Mouse (Mus musculus) MEL (cell line): ENCODE data around the gene Scfd2.

Experiments
- CHD1 ChIP-seq: IDR thresholded peaks from 2 replicates; pipeline ENCODE4 v1.6.1; 2012; ENCODE audit warnings: low read depth, mild to moderate bottlenecking, inconsistent platforms, low read length, improper control_type of control experiment
- CHD2 ChIP-seq: IDR thresholded peaks from 2 replicates; pipeline ENCODE4 v1.6.1; 2011; ENCODE audit warnings: low read length, improper control_type of control experiment
- HCFC1 ChIP-seq: IDR thresholded peaks from 2 replicates; pipeline ENCODE4 v1.6.1; 2012; ENCODE audit warnings: low read depth, mild to moderate bottlenecking, inconsistent platforms, low read length, improper control_type of control experiment, moderate library complexity
- MAFK ChIP-seq: IDR thresholded peaks from 2 replicates; pipeline ENCODE4 v1.6.1; 2011; ENCODE audit warnings: low read depth, mild to moderate bottlenecking, low read length, improper control_type of control experiment, borderline replicate concordance
- POLR2A ChIP-seq, 2 experiments: IDR thresholded peaks; 2 replicates each; pipeline ENCODE4 v1.6.1; 2011 to 2012; ENCODE audit warnings: low read length in 2 of 2, mild to moderate bottlenecking in 2 of 2, control low read depth in 1 of 2, improper control_type of control experiment in 1 of 2, low read depth in 1 of 2, moderate library complexity in 1 of 2; ENCODE audit not compliant: control insufficient read depth in 1 of 2, insufficient read depth in 1 of 2, poor library complexity in 1 of 2
- RCOR1 ChIP-seq: IDR thresholded peaks from 2 replicates; pipeline ENCODE4 v1.6.1; 2012; ENCODE audit warnings: low read depth, mild to moderate bottlenecking, inconsistent platforms, low read length, improper control_type of control experiment

DNA sequence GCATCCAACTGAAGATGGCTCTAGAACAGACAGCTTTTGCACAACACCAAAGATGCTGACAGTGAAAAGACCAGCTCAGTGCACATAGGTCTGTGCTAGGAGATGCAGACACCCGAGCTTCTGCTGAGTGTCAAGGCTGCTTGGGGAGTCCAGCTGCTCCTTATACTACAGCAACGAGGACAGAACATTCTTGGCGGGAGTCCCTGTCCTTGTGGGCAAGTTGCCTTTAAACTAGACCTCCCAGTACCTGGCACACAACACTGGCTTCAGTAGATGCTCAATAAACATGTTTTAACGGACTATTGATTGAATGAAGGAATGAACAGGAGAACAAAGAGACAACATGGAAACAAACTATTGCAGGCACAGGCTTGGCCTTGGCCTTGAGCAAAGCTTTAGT, 226.8 kb downstream of the Scfd2 start:
- TF ChIP-seq POLR2A (IDR thresholded peaks at IDR 0.05; ENCODE audit: control insufficient read depth in 1 of 2, insufficient read depth in 1 of 2, low read depth in 1 of 2, low read length in 2 of 2, poor library complexity in 1 of 2) (no peak), CHD1 (no peak), RCOR1 (no peak), HCFC1 (no peak), MAFK (no peak), CHD2 (no peak)
